ENCODE assay signal across 8 mouse cellular contexts in genomic region chr13:109684985-109685295, GRCm38 (mm10).
A peak's percentile ranks its signal among the peaks of the same experiment; 100 is the strongest.
DNase-seq lines count a peak whose midpoint lies in the region; ATAC-seq and TF ChIP-seq lines count a peak whose summit lies in the region.

No protein-coding gene starts in this region.

- H3K36me3 ChIP-seq in limb, embryonic 11.5 days (ENCODE audit: control insufficient read depth, insufficient read depth, low read length) = no peaks in the 10 kb centered on the region
- H3K36me3 ChIP-seq in neural tube, embryonic 15.5 days = no peaks in the 10 kb centered on the region

- WGBS in limb, embryonic 11.5 days = 15% methylated on average over 3 of the region's 3 CpGs
- WGBS in neural tube, embryonic 15.5 days = 19% methylated on average over 3 of the region's 3 CpGs

- peak overlapping the region; percentile 37; the same call in 1 of the 2 replicates for H3K9ac ChIP-seq in limb, embryonic 11.5 days (ENCODE audit: low read length)
- peak overlapping the region; percentile 26; the same call in 1 of the 2 replicates for H3K9ac ChIP-seq in neural tube, embryonic 15.5 days (replicated peaks)

- no peaks in the 10 kb centered on the region for H3K9me3 ChIP-seq in limb, embryonic 11.5 days (ENCODE audit: control insufficient read depth, low read length)
- no peaks in the 10 kb centered on the region for H3K9me3 ChIP-seq in neural tube, embryonic 15.5 days (replicated peaks)

- no peak for TF ChIP-seq CTCF in left cerebral cortex, adult 2 months (IDR thresholded peaks at IDR 0.05)
- no peak for TF ChIP-seq CTCF in embryonic fibroblast, embryonic 13.5 days (IDR thresholded peaks at IDR 0.05; ENCODE audit: borderline replicate concordance, insufficient read depth, low read length)

- 0 out of 2 replicates have a peak, but pooled peaks have one; percentile 18 for ATAC-seq in limb, embryonic 11.5 days (ENCODE audit: insufficient number of reproducible peaks, low FRiP score, low TSS enrichment, low read depth)
- no peak for ATAC-seq in neural tube, embryonic 15.5 days (ENCODE audit: low FRiP score)

- peak overlapping the region; percentile 73 for H3K4me3 ChIP-seq in left cerebral cortex, adult 2 months
- H3K4me3 ChIP-seq in embryonic fibroblast, embryonic 13.5 days (ENCODE audit: insufficient read depth, low read length) = peak overlapping the region; percentile 70
- H3K4me3 ChIP-seq in limb, embryonic 11.5 days (ENCODE audit: low read depth, low read length) = peak overlapping the region; percentile 44; the same call in 1 of the 2 replicates
- peak overlapping the region; percentile 41 for H3K4me3 ChIP-seq in neural tube, embryonic 15.5 days (replicated peaks)

- H3K27ac ChIP-seq in left cerebral cortex, adult 2 months = no peak overlapping the region; the same call in 1 of the 2 replicates
- H3K27ac ChIP-seq in embryonic fibroblast, embryonic 13.5 days (ENCODE audit: insufficient read depth, low read length) = peak overlapping the region; percentile 78
- H3K27ac ChIP-seq in limb, embryonic 11.5 days (replicated peaks; ENCODE audit: low read depth, low read length) = 0 out of 2 replicates have a peak overlapping the region, but pooled peaks have one; percentile 21
- H3K27ac ChIP-seq in neural tube, embryonic 15.5 days (replicated peaks) = no peak overlapping the region

- no peak for TF ChIP-seq POLR2A in embryonic fibroblast, embryonic 13.5 days (IDR thresholded peaks at IDR 0.05; ENCODE audit: low read depth, low read length)

- peak overlapping the region; percentile 83; the same call in 1 of the 2 replicates for H3K4me2 ChIP-seq in limb, embryonic 11.5 days (ENCODE audit: low read depth, severe bottlenecking)
- peak overlapping the region; percentile 70 for H3K4me2 ChIP-seq in neural tube, embryonic 15.5 days

- intact Hi-C loops in left cerebral cortex, adult 2 months (cut with DNase I) = loop anchor here (5.0 kb wide), 2 partner anchors 47 to 68 kb away; no protein-coding TSS in a partner anchor
- intact Hi-C loops in left cerebral cortex, postnatal 36 days (cut with DNase I) = loop anchor here (5.0 to 10.0 kb wide), 2 partner anchors 52 to 60 kb away; no protein-coding TSS in a partner anchor

- no peaks in the 10 kb centered on the region for H3K4me1 ChIP-seq in embryonic fibroblast, embryonic 13.5 days (ENCODE audit: control insufficient read depth, insufficient read depth, low read length)
- 0 out of 2 replicates have a peak, but pooled peaks cover 2% of the 10 kb centered on the region for H3K4me1 ChIP-seq in limb, embryonic 11.5 days (ENCODE audit: control insufficient read depth, insufficient read depth, low read length)
- H3K4me1 ChIP-seq in neural tube, embryonic 15.5 days = peaks cover 20% of the 10 kb centered on the region

- no peaks in the 10 kb centered on the region for H3K27me3 ChIP-seq in limb, embryonic 11.5 days (ENCODE audit: control insufficient read depth, insufficient read depth, low read length)
- no peaks in the 10 kb centered on the region for H3K27me3 ChIP-seq in neural tube, embryonic 15.5 days (replicated peaks)

- DNase-seq in left cerebral cortex, adult 2 months (ENCODE audit: extremely low spot score in 1 of 2, low spot score in 2 of 2) = no peak
- no peak for DNase-seq in left cerebral cortex, postnatal 36 days (ENCODE audit: low spot score in 2 of 2)
- no peak for DNase-seq in limb, embryonic 11.5 days (ENCODE audit: low spot score)
- no peak for DNase-seq in c-Kit-positive CD71-positive TER-119-positive erythroid progenitor cells, embryonic 14.5 days (ENCODE audit: low spot score)
- no peak for DNase-seq in urinary bladder, postnatal 36 days (ENCODE audit: low spot score in 2 of 2)
- no peak for DNase-seq in adrenal gland, adult 2 months

Comparison
In these comparisons a context has a peak if more than half of its experiments do, and no peak if none do; other contexts are left out.
1. H3K27ac ChIP-seq: peak in embryonic fibroblast, embryonic 13.5 days (single experiment) and limb, embryonic 11.5 days (single experiment); none in left cerebral cortex, adult 2 months (single experiment) and neural tube, embryonic 15.5 days (single experiment).
2. Peak in every context shown above with its lines, with median percentiles within 50 percentile points of each other: H3K4me3 ChIP-seq.